Mouse (Mus musculus) E14TG2a.4 (cell line): ENCODE data around the gene Urb2.

Experiments
- H3K27me3 ChIP-seq: 2 replicates; pipeline ENCODE4 v1.6.1; 2014; ENCODE audit warnings: low read length, control low read depth; ENCODE audit not compliant: insufficient read depth
- H3K36me3 ChIP-seq: 2 replicates; pipeline ENCODE4 v1.6.1; 2014; ENCODE audit warnings: low read length, control low read depth; ENCODE audit not compliant: insufficient read depth
- H3K4me1 ChIP-seq: replicated peaks from 2 replicates; pipeline ENCODE4 v1.6.1; 2014; ENCODE audit warnings: low read depth, low read length, control low read depth
- H3K4me3 ChIP-seq: replicated peaks from 2 replicates; pipeline ENCODE4 v1.5.1; 2014; ENCODE audit warnings: mild to moderate bottlenecking, low read length
- H3K9me3 ChIP-seq: 2 replicates; pipeline ENCODE4 v1.6.1; 2014; ENCODE audit warnings: low read length, control low read depth
- CTCF ChIP-seq: conservative IDR thresholded peaks from 2 replicates; pipeline ENCODE4 v1.5.1; 2014; ENCODE audit warnings: low read length
- NANOG ChIP-seq: IDR thresholded peaks from 2 replicates; pipeline ENCODE4 v1.6.1; 2014; ENCODE audit warnings: borderline replicate concordance, low read length, mixed read lengths
- POU5F1 ChIP-seq: IDR thresholded peaks from 2 replicates; pipeline ENCODE4 v1.6.1; 2014; ENCODE audit warnings: low read length, borderline replicate concordance

The Urb2 gene

DNA sequence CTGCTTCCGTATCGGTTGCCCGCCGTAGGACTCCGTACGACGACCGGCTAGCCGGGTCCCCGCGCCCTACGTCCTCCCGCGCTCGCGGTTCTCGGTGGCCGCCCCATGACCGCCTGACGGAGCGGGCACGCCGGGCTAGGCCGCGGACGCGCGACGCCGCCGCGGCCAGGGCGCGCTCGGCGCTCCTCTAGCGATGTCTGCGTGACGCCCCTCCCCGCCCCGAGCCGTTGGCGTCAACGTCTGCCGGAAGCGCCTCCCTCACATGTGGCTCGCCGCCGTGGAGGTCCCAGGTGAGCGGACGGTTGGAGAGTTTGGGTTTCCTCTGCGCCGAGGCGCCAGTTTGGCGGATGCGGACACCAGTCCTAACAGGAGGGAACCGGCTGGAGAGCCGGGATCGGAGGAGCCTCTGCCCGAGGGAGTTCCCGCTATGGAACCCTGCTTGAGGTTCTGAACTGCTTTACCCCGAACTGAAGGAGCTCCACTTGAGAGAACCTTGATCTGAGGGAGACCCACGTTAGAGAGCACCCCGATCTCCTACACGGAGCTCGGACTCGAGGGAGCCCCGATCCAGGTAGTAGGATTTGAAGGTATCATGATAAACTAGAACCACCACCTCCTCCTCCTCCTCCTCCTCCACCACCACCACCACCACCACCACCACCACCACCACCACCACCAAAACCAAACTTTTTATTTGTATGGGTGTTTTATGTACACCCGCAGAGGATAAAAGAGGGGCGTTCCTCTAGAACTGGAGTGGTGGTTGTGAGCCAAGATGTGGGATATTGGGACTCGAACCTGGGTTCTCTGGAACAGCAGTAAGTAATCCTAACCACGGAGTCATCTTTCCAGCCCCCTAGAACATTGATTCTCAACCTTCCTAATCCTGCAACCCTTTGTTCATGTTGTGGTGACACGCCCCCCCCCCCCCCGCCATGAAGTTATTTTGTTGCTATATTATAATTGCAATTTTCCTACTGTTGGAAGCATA is at the start of gene Urb2, which contains the start of gene Taf5l:
Gene Urb2, plus strand, starts transcription at position 272 of the 991 bp plus-strand sequence.
Gene Taf5l, minus strand, starts transcription at position 161 of the 991 bp plus-strand sequence.
- H3K4me1 ChIP-seq = peaks cover 65% of the 10 kb centered on the region
- no peaks in the 10 kb centered on the region for H3K9me3 ChIP-seq
- peak within 1 kb of the TSS; percentile 97 for H3K4me3 ChIP-seq
- peaks cover 70% of the 10 kb centered on the region for H3K36me3 ChIP-seq
- no peaks in the 10 kb centered on the region for H3K27me3 ChIP-seq
- TF ChIP-seq POU5F1 (no peak), NANOG (no peak), CTCF (no peak)

DNA sequence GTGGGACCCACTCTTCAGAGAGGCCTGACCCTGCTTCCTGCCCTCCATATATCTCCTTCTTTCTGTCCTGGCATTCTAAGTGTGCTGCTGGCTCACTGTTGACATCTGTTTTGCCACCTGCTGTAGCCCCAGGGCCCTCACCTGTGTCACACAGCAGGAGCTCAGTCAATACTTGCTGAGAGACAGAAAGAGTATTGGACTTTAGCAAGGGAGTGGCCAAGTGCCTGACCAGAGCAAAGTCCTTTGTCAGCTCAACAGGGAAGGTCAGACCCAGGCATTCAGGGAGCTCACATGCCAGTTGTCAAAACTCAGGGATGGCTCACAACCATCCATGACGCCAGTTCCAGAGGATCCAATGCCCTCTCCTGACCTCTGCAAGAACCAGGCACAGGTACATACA is 47.8 kb upstream of the Urb2 start:
- 0 out of 2 replicates have a peak, but pooled peaks cover 3% of the 10 kb centered on the region for H3K9me3 ChIP-seq
- no peak overlapping the region for H3K4me3 ChIP-seq
- peaks cover 10% of the 10 kb centered on the region for H3K36me3 ChIP-seq
- peaks cover 29% of the 10 kb centered on the region for H3K4me1 ChIP-seq
- no peaks in the 10 kb centered on the region for H3K27me3 ChIP-seq
- TF ChIP-seq CTCF (no peak), NANOG (no peak), POU5F1 (no peak)

DNA sequence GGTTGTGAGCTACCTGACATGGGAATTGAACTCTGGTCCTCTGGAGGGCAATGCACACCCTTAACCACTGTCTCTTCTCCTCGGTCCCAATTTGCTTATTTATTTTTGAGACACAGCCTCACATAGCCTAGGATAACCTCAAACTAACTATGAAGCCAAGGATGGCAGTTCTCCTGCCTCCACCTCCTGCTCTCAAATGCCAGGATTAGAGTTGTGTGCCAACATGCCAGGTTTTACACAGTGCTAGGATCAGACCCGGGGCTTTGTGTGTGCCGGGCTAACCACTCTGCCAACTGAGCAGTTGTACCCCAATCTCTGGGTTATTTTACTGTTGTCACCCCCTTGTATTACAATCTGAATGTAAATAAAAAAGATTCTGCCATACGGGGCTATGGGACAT is 43.8 kb upstream of the Urb2 start:
- TF ChIP-seq CTCF (no peak), POU5F1 (no peak), NANOG (no peak)
- Histone ChIP-seq H3K4me1 (peaks cover 35% of the 10 kb centered on the region), H3K36me3 (no peaks in the 10 kb centered on the region; the same call in 1 of the 2 replicates)

DNA sequence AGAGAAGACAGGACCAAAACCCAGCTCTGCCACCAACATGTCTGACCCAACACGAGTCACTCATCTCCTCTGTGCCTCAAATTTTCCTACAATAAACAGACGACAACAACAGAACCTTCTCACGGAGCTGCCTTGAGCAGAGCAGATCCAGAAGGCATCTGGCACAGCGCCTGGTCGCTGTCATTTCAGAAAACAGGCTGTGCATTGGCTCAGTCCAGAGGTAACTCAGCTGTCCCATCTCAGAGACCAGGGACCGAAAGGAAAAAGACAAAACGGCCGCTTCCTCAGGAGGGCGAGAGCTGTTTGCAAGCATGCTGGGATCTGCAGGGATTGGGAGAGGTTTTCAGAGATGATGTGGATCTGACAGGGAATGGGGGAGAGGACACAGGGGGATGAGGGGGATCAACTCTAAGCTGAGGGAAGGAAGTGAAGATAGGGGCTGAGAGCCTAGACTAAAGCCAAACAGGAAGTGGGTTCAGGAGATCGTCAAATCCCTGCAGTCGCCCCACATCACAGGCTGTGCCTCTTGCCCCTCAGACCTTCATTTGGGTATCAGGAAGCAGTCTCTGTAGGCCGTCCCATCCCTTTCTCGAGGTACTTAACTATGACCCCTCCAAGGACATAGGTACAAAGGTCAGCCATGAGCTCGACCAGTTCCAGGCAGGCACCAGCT is 43.0 kb upstream of the Urb2 start:
- H3K9me3 ChIP-seq = 0 out of 2 replicates have a peak, but pooled peaks cover 3% of the 10 kb centered on the region
- no peaks in the 10 kb centered on the region; the same call in 1 of the 2 replicates for H3K36me3 ChIP-seq
- no peak for TF ChIP-seq NANOG
- H3K27me3 ChIP-seq = peaks cover 9% of the 10 kb centered on the region
- H3K4me3 ChIP-seq = 0 out of 2 replicates have a peak overlapping the region, but pooled peaks have one; percentile 4
- peaks cover 36% of the 10 kb centered on the region for H3K4me1 ChIP-seq

More for the DNA sequence above, 43.8 kb upstream of the Urb2 start:
- no peak overlapping the region for H3K4me3 ChIP-seq
- H3K9me3 ChIP-seq = 0 out of 2 replicates have a peak, but pooled peaks cover 3% of the 10 kb centered on the region
- H3K27me3 ChIP-seq = peaks cover 9% of the 10 kb centered on the region

DNA sequence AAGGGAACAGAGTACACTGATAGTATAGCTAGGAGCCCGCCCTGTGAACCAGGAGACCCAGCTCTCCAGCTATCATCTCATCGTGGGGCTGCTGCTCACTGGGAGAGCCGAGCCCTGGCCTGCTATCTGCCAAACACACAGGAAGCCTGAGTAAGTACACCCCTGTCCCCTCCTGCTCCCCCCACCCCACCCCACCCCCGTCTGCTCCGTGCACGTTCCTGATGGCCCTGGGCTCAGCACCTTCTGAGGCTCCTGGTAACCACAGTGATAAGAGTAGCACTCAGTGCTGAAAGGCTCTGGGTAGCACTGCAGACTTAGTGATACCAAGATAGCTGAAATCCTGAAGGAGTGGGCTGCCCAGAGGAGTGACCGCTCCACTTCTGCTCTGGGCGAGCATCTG is 42.4 kb upstream of the Urb2 start:
- H3K4me1 ChIP-seq = peaks cover 37% of the 10 kb centered on the region
- H3K9me3 ChIP-seq = 0 out of 2 replicates have a peak, but pooled peaks cover 3% of the 10 kb centered on the region
- no peaks in the 10 kb centered on the region; the same call in 1 of the 2 replicates for H3K36me3 ChIP-seq
- TF ChIP-seq CTCF (no peak), POU5F1 (no peak), NANOG (no peak)
- 0 out of 2 replicates have a peak overlapping the region, but pooled peaks have one; percentile 4 for H3K4me3 ChIP-seq
- H3K27me3 ChIP-seq = peaks cover 9% of the 10 kb centered on the region

DNA sequence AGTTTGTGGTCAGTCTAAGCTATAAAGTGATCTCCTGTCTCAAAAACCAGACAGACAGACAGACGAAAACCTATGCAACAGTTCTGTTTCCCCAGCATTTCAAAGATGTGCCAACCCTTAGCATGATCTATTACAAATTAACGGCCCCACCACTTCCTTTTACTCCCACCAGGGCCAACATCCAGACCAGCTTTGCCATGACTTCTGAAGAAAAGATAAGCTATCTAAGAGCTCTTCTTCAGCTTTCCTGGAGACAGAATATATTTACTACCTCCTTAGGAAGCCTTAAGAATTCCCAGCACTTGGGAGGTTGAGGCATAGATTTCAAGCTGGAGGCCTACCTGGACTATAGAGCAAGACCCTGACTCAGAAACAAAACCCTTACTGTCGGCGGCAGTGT is 41.1 kb upstream of the Urb2 start:
- Histone ChIP-seq H3K36me3 (no peaks in the 10 kb centered on the region; the same call in 1 of the 2 replicates), H3K9me3 (no peaks in the 10 kb centered on the region), H3K27me3 (peaks cover 9% of the 10 kb centered on the region), H3K4me1 (peaks cover 41% of the 10 kb centered on the region), H3K4me3 (no peak overlapping the region)
- TF ChIP-seq POU5F1 = no peak
- no peak for TF ChIP-seq CTCF
- TF ChIP-seq NANOG = no peak

DNA sequence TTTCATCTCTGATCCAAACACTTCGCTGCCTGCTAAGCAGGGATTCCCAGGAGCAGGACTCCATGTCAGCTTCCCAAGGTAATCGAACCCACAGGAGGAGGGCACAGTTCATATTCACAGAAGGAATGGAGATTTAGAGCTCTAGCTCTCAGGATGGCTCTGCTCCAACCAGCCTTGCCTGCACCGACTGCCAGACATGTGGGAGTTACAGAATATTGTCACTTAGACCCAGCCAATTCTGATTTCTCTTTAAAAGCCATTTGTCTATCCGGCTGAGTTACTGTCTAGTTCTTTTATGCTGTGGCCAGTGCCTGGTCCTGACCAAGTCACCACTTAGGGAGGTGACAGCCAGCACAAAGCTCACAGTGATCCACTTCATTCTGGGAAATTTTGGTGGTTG is 39.6 kb upstream of the Urb2 start:
- no peaks in the 10 kb centered on the region for H3K9me3 ChIP-seq
- H3K4me1 ChIP-seq = peaks cover 41% of the 10 kb centered on the region
- TF ChIP-seq POU5F1 (no peak), NANOG (no peak), CTCF (no peak)
- H3K36me3 ChIP-seq = no peaks in the 10 kb centered on the region; the same call in 1 of the 2 replicates
- peak overlapping the region; percentile 93 for H3K4me3 ChIP-seq
- peaks cover 9% of the 10 kb centered on the region for H3K27me3 ChIP-seq

DNA sequence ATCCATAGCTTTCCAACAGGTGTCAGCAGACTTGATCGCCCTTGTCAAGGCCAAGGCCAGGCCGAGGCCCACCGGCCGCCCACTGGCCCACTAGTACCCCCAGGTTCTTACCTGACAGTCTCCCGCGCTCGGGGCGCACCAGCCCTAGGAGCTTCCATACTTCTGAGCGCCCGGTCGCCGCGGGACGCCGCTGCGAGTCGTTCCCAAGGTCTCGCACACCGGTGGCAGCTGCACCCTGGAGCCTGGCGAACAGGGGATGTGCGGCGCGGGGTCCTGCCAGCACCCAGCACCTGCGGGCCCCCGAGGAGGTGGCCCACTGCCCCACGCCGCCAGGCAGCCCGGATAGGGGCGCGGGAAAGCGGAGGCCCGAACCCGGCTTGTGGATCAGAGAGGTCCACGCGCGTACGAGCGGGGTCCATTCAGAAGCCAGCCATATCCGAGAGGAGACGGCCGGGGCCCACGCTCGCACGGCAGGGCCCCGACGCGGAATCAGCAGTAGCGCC is 39.0 kb upstream of the Urb2 start:
- Histone ChIP-seq H3K4me1 (peaks cover 38% of the 10 kb centered on the region), H3K4me3 (peak overlapping the region; percentile 93), H3K9me3 (no peaks in the 10 kb centered on the region), H3K36me3 (no peaks in the 10 kb centered on the region; the same call in 1 of the 2 replicates), H3K27me3 (peaks cover 9% of the 10 kb centered on the region)
- TF ChIP-seq CTCF = no peak
- no peak for TF ChIP-seq POU5F1
- no peak for TF ChIP-seq NANOG
